Mouse (Mus musculus): ENCODE measurements around the gene Rhbdd3. TPM values are rescaled to one million over a fixed set of nuclear protein-coding genes. Genes with fewer than 3 reads are reported as not detected.

Gene Rhbdd3
- polyA plus RNA-seq (2014; fragmentation: Nextera tagmentation; extraction: Ambion mirVana) = 30.4 TPM in 2 replicates

- H3K27me3 ChIP-seq (replicated peaks; ENCODE audit: control insufficient read depth, insufficient read depth, low read length) = no peaks in the 10 kb centered on the region
- peak; percentile 100 for DNase-seq (ENCODE audit: low spot score)
- WGBS = under 1% methylated on average over 79 of the region's 92 CpGs
Observed at GRCm38 (mm10) chr11:5098736-5099542, at the start of gene Rhbdd3, which contains the start of gene Ewsr1. Gene Rhbdd3 (plus strand): TSS chr11:5098926. Gene Ewsr1 (minus strand): TSS chr11:5099266.

GRCm38 (mm10) chr11:5051629-5052028 is 47.1 kb upstream of the Rhbdd3 start:
- Histone ChIP-seq H3K9me3 (ENCODE audit: control insufficient read depth, low read length) (no peaks in the 10 kb centered on the region), H3K4me1 (replicated peaks; ENCODE audit: control insufficient read depth, insufficient read depth, low read length) (no peaks in the 10 kb centered on the region), H3K27ac (ENCODE audit: low read depth) (no peak overlapping the region), H3K9ac (ENCODE audit: low read length) (no peak overlapping the region), H3K36me3 (ENCODE audit: control insufficient read depth, insufficient read depth, low read length) (no peaks in the 10 kb centered on the region), H3K4me2 (ENCODE audit: low read length) (no peak overlapping the region), H3K27me3 (replicated peaks; ENCODE audit: control insufficient read depth, insufficient read depth, low read length) (peaks cover 17% of the 10 kb centered on the region), H3K4me3 (ENCODE audit: low read depth, low read length) (no peak overlapping the region)
- 85% methylated on average over 10 of the region's 10 CpGs for WGBS
- DNase-seq (ENCODE audit: low spot score) (no peak), ATAC-seq (replicated peaks; ENCODE audit: low FRiP score, low TSS enrichment, low read depth) (no peak)

More at GRCm38 (mm10) chr11:5098736-5099542, at the start of gene Rhbdd3, which contains the start of gene Ewsr1:
- Histone ChIP-seq H3K27ac (ENCODE audit: low read depth) (peak within 1 kb of the TSS; percentile 99), H3K9ac (ENCODE audit: low read length) (peak within 1 kb of the TSS; percentile 100), H3K4me1 (replicated peaks; ENCODE audit: control insufficient read depth, insufficient read depth, low read length) (peaks cover 25% of the 10 kb centered on the region), H3K36me3 (ENCODE audit: control insufficient read depth, insufficient read depth, low read length) (peaks cover 8% of the 10 kb centered on the region; the same call in 1 of the 2 replicates), H3K4me2 (ENCODE audit: low read length) (peak within 1 kb of the TSS; percentile 94), H3K4me3 (ENCODE audit: low read depth, low read length) (peak within 1 kb of the TSS; percentile 99), H3K9me3 (ENCODE audit: control insufficient read depth, low read length) (no peaks in the 10 kb centered on the region)
- peak; percentile 92 for ATAC-seq (replicated peaks; ENCODE audit: low FRiP score, low TSS enrichment, low read depth)

GRCm38 (mm10) chr11:5052200-5052854 is 46.4 kb upstream of the Rhbdd3 start:
- Histone ChIP-seq H3K9ac (ENCODE audit: low read length) (no peak overlapping the region), H3K36me3 (ENCODE audit: control insufficient read depth, insufficient read depth, low read length) (no peaks in the 10 kb centered on the region), H3K4me2 (ENCODE audit: low read length) (no peak overlapping the region), H3K27ac (ENCODE audit: low read depth) (no peak overlapping the region), H3K4me3 (ENCODE audit: low read depth, low read length) (no peak overlapping the region), H3K4me1 (replicated peaks; ENCODE audit: control insufficient read depth, insufficient read depth, low read length) (no peaks in the 10 kb centered on the region), H3K9me3 (ENCODE audit: control insufficient read depth, low read length) (no peaks in the 10 kb centered on the region), H3K27me3 (replicated peaks; ENCODE audit: control insufficient read depth, insufficient read depth, low read length) (peaks cover 24% of the 10 kb centered on the region)
- 67% methylated on average over 10 of the region's 10 CpGs for WGBS
- DNase-seq (ENCODE audit: low spot score) (no peak), ATAC-seq (replicated peaks; ENCODE audit: low FRiP score, low TSS enrichment, low read depth) (no peak)

DNA sequence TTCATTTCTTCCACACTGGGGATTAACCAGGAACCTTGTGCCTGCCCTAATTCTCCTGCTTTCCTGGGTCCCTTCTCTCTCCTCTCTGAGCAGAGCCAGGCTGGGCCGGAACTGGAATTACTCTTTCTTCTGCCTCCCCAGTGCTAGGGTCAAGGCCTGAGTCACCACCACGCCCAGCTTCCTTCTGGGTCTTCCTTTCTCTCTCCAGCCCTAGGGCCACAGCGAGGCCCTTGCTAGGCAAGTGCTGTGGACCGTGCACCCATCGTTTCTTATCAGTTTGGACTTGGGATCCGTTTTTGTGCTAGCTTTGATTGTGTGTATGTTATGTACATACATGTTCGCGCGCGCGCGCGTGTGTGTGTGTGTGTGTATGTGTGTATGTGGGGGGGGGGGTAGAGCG is 44.6 kb upstream of the Rhbdd3 start:
- no peaks in the 10 kb centered on the region for H3K9me3 ChIP-seq (ENCODE audit: control insufficient read depth, low read length)
- no peak overlapping the region for H3K9ac ChIP-seq (ENCODE audit: low read length)
- H3K4me1 ChIP-seq (replicated peaks; ENCODE audit: control insufficient read depth, insufficient read depth, low read length) = peaks cover 9% of the 10 kb centered on the region; the same call in 1 of the 2 replicates
- no peak overlapping the region for H3K4me2 ChIP-seq (ENCODE audit: low read length)
- no peak overlapping the region for H3K4me3 ChIP-seq (ENCODE audit: low read depth, low read length)
- H3K36me3 ChIP-seq (ENCODE audit: control insufficient read depth, insufficient read depth, low read length) = no peaks in the 10 kb centered on the region
- ATAC-seq (replicated peaks; ENCODE audit: low FRiP score, low TSS enrichment, low read depth) (no peak; the same call in 1 of the 2 replicates), DNase-seq (ENCODE audit: low spot score) (no peak)
- WGBS = 85% methylated on average over 14 of the region's 14 CpGs
- peaks cover 40% of the 10 kb centered on the region for H3K27me3 ChIP-seq (replicated peaks; ENCODE audit: control insufficient read depth, insufficient read depth, low read length)
- no peak overlapping the region for H3K27ac ChIP-seq (ENCODE audit: low read depth)

DNA sequence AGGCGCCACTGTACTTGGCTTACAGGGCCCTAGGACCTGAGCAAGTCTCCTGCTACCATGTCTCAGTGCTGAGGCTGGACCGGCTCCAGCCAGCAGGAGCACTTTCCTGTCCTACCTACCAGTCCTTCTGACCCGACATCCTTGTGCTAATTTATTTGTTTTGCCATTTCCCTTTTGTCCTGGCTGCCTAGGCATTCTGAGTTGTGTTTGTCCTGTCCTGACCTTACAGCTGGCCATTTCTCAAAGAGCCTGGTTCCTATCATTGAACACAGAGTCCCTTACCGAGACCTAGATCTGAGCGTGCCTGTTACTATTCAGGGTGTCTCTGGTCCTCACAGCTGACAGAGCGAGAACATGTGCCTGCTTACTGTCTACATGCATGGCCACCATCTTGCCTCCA is 43.9 kb upstream of the Rhbdd3 start:
- Histone ChIP-seq H3K9me3 (ENCODE audit: control insufficient read depth, low read length) (no peaks in the 10 kb centered on the region), H3K27ac (ENCODE audit: low read depth) (no peak overlapping the region), H3K9ac (ENCODE audit: low read length) (no peak overlapping the region), H3K36me3 (ENCODE audit: control insufficient read depth, insufficient read depth, low read length) (no peaks in the 10 kb centered on the region), H3K4me2 (ENCODE audit: low read length) (no peak overlapping the region), H3K27me3 (replicated peaks; ENCODE audit: control insufficient read depth, insufficient read depth, low read length) (peaks cover 48% of the 10 kb centered on the region), H3K4me1 (replicated peaks; ENCODE audit: control insufficient read depth, insufficient read depth, low read length) (peaks cover 9% of the 10 kb centered on the region; the same call in 1 of the 2 replicates), H3K4me3 (ENCODE audit: low read depth, low read length) (no peak overlapping the region)
- DNase-seq (ENCODE audit: low spot score) (no peak), ATAC-seq (replicated peaks; ENCODE audit: low FRiP score, low TSS enrichment, low read depth) (no peak)
- WGBS = 57% methylated on average over 6 of the region's 6 CpGs

DNA sequence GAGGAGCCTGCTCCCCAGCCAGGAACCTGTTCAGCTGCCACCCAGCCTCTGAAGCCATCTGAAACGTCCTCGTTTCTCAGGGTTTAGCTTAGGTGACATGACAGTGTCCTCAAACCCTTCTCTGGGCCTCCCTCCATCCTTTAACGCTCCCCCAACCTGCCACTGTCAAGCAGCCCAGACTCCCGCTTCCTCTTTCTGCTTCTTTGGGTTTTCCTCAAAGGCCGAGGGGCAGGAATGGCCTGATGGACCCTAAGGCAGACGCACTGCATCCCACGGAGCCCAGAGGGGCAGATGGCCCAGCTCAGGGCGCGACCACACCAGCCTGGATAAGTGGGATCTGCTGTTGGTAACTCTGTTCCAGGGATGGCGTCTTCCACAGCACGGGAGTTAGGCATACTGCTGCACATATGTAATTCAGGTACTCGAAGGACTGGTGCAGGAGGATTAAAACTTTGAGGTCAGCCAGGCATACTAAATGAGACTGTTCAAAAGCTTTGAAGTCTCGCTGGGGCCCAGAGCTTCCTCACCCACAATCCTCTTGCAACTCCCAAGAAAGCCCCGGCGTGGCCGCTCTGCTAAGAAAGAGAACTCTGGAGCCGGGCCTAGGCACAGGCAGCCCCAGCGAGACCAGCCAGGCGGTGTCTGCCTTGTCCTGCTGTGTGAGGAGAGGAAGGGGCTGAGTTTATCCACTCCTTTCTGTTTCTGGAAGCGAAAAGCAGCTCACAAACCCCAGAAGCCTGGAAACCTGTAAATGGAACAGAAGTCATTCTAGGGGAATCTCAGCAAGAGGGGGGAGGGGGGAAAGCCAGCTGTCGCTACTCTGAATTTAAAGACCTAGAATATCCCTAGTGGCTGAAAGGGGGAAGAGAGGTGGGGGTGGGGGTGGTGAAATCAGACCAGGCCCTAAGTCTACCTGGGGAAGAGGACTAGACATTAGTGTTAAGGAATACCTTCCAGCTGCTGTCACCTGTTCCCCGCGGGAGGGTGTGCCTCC is 42.5 kb upstream of the Rhbdd3 start:
- Histone ChIP-seq H3K4me2 (ENCODE audit: low read length) (no peak overlapping the region), H3K9ac (ENCODE audit: low read length) (no peak overlapping the region), H3K27me3 (replicated peaks; ENCODE audit: control insufficient read depth, insufficient read depth, low read length) (peaks cover 61% of the 10 kb centered on the region), H3K27ac (ENCODE audit: low read depth) (no peak overlapping the region), H3K4me1 (replicated peaks; ENCODE audit: control insufficient read depth, insufficient read depth, low read length) (peaks cover 12% of the 10 kb centered on the region; the same call in 1 of the 2 replicates), H3K36me3 (ENCODE audit: control insufficient read depth, insufficient read depth, low read length) (no peaks in the 10 kb centered on the region), H3K4me3 (ENCODE audit: low read depth, low read length) (no peak overlapping the region), H3K9me3 (ENCODE audit: control insufficient read depth, low read length) (no peaks in the 10 kb centered on the region)
- ATAC-seq (replicated peaks; ENCODE audit: low FRiP score, low TSS enrichment, low read depth) (no peak), DNase-seq (ENCODE audit: low spot score) (no peak)
- WGBS = 48% methylated on average over 23 of the region's 23 CpGs

GRCm38 (mm10) chr11:5057064-5057463 is 41.7 kb upstream of the Rhbdd3 start:
- Histone ChIP-seq H3K27ac (ENCODE audit: low read depth) (no peak overlapping the region), H3K27me3 (replicated peaks; ENCODE audit: control insufficient read depth, insufficient read depth, low read length) (peaks cover 66% of the 10 kb centered on the region), H3K4me1 (replicated peaks; ENCODE audit: control insufficient read depth, insufficient read depth, low read length) (peaks cover 17% of the 10 kb centered on the region), H3K9ac (ENCODE audit: low read length) (no peak overlapping the region), H3K36me3 (ENCODE audit: control insufficient read depth, insufficient read depth, low read length) (no peaks in the 10 kb centered on the region), H3K4me3 (ENCODE audit: low read depth, low read length) (no peak overlapping the region), H3K4me2 (ENCODE audit: low read length) (no peak overlapping the region), H3K9me3 (ENCODE audit: control insufficient read depth, low read length) (no peaks in the 10 kb centered on the region)
- DNase-seq (ENCODE audit: low spot score) = no peak
- ATAC-seq (replicated peaks; ENCODE audit: low FRiP score, low TSS enrichment, low read depth) = no peak
- WGBS = 60% methylated on average over 8 of the region's 8 CpGs

- H3K4me1 ChIP-seq (replicated peaks; ENCODE audit: control insufficient read depth, insufficient read depth, low read length) = peaks cover 21% of the 10 kb centered on the region
- H3K4me3 ChIP-seq (ENCODE audit: low read depth, low read length) = peak overlapping the region; percentile 45
- no peak for DNase-seq (ENCODE audit: low spot score)
- H3K9ac ChIP-seq (ENCODE audit: low read length) = no peak overlapping the region
- no peaks in the 10 kb centered on the region for H3K36me3 ChIP-seq (ENCODE audit: control insufficient read depth, insufficient read depth, low read length)
- H3K27ac ChIP-seq (ENCODE audit: low read depth) = no peak overlapping the region
- 22% methylated on average over 8 of the region's 8 CpGs for WGBS
- H3K9me3 ChIP-seq (ENCODE audit: control insufficient read depth, low read length) = no peaks in the 10 kb centered on the region
- no peak for ATAC-seq (replicated peaks; ENCODE audit: low FRiP score, low TSS enrichment, low read depth)
- H3K4me2 ChIP-seq (ENCODE audit: low read length) = peak overlapping the region; percentile 72
- peaks cover 70% of the 10 kb centered on the region for H3K27me3 ChIP-seq (replicated peaks; ENCODE audit: control insufficient read depth, insufficient read depth, low read length)
Observed at GRCm38 (mm10) chr11:5057541-5057855, 41.2 kb upstream of the Rhbdd3 start.
